Mouse (Mus musculus) spleen, adult 2 months (tissue): ENCODE results near the gene Rad9b.

ENCODE experiments used
- CTCF ChIP-seq: fragments of 200-500 bp; IDR thresholded peaks from 2 replicates; pipeline ENCODE4 v1.5.1; 2011; ENCODE audit warnings: mild to moderate bottlenecking, inconsistent platforms; ENCODE audit not compliant: insufficient read depth, insufficient read length, insufficient replicate concordance; ENCODE audit errors: extremely low read depth
- POLR2A ChIP-seq: fragments of 200-500 bp; IDR thresholded peaks from 2 replicates; pipeline ENCODE4 v1.6.1; 2011; ENCODE audit warnings: low read depth, low read length, inconsistent platforms

- TF ChIP-seq POLR2A (no peak), CTCF (no peak)
These were observed 33.7 kb downstream of the Rad9b start for GRCm38 (mm10) chr5:122320205-122320781.
